Mouse (Mus musculus): ENCODE data around the gene Dmrt2. TPM values are rescaled to one million over a fixed set of nuclear protein-coding genes. Genes with fewer than 3 reads are reported as not detected.

The Dmrt2 gene
- polyA plus RNA-seq (2012; ENCODE audit: insufficient read depth, insufficient read length, low replicate concordance, missing spikeins) = not detected in 2 replicates

DNA sequence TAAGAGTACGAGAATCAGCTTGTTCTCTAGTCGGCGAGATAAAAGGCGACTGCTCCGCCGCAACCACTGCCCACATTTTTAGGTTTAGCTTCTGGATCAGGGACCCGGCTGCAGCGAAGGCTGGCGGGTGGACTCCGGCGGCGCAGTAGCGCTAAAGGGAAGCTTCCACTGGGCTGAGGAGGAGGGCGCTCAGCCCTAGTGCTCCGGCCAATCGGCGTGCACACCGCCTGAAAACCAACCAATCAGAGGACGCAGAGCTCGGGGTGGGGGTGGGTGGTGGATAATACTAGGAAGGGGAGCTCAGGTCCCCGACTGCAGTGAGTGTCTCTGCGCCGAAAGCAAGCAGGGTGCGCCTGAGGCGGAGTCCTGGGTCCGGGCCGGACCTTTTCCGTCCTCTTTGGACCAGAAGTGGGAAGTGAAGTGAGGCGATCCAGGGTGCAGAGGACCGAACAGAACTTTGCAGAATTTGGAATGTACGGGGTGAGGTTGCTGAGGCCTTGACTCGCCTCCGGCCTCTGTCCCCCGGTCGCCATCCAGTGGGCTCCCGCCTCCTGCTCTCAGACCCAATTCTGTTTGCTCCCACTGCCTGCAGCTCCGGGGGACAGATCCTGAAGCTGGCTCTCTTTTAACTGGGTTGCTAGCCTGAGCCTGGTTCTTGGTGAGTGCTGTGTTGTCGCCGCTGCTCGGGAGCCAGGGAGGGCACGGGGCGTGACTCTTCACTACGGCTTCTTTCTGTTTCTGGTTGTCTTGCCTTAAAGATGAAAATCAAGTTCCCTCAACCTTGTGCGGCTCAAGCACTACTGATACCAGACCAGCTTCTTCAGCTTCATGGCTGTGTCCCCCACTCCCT is at the start of gene Dmrt2:
Gene Dmrt2, plus strand, starts transcription at position 311 of the 850 bp plus-strand sequence.
- no peak for TF ChIP-seq CTCF (IDR thresholded peaks at IDR 0.05; ENCODE audit: insufficient read depth, low read depth, low read length)
- no peak for TF ChIP-seq POLR2A (IDR thresholded peaks at IDR 0.05; ENCODE audit: insufficient read depth, low read depth, low read length)
- WGBS = 2% methylated on average over 44 of the region's 44 CpGs

DNA sequence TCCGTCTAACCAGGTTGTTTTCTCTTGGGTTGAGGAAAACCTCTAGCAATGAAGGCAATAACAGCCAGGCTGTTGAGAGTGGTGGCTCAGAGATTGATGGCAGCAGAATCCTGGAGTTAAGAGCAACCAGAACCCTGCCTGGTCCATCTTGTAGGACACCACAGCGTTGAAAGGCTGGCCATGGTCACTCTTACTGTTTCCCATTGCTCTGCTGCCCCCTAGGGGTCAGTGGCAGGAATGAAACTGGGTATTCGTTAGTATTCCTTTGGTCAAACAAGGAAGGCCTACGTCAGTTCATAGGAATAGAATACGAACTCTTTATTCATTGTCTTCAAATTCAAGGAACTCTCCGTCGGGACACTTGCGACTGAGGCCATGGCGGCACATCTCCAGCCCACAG is 43.7 kb upstream of the Dmrt2 start:
- H3K4me3 ChIP-seq (ENCODE audit: insufficient read depth, low read depth, low read length) = no peak overlapping the region
- 17% methylated on average over 9 of the region's 9 CpGs for WGBS
- H3K4me1 ChIP-seq (ENCODE audit: control insufficient read depth, insufficient read depth, low read length) = no peaks in the 10 kb centered on the region
- TF ChIP-seq POLR2A (IDR thresholded peaks at IDR 0.05; ENCODE audit: insufficient read depth, low read depth, low read length) (no peak), CTCF (IDR thresholded peaks at IDR 0.05; ENCODE audit: insufficient read depth, low read depth, low read length) (peak; percentile 43)
- H3K27ac ChIP-seq (ENCODE audit: insufficient read depth, low read depth, low read length) = no peak overlapping the region

More for the DNA sequence above, at the start of gene Dmrt2:
- Histone ChIP-seq H3K4me1 (ENCODE audit: control insufficient read depth, insufficient read depth, low read length) (peaks cover 14% of the 10 kb centered on the region), H3K27ac (ENCODE audit: insufficient read depth, low read depth, low read length) (no peak within 1 kb of the TSS), H3K4me3 (ENCODE audit: insufficient read depth, low read depth, low read length) (no peak within 1 kb of the TSS)

DNA sequence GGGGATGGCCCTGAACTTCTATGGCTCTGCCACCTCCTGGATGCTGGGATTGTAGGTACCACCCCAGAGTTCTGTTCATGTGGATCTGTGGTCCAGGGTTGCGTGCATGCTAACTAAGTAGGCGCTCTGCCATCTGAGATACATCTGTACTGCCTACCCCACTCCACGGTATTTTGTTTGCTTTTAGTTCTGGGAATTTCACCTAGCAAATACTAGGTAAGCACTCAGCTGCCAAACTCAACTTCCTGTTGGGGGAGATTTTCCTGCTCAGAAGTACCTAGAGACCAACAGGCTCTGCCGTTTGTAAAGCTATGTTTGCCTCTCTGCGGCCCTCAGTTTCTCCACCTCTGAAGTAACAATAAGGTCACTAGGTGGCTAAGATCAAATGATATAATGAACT is 37.1 kb upstream of the Dmrt2 start:
- H3K27ac ChIP-seq (ENCODE audit: insufficient read depth, low read depth, low read length) = no peak overlapping the region
- no peaks in the 10 kb centered on the region for H3K4me1 ChIP-seq (ENCODE audit: control insufficient read depth, insufficient read depth, low read length)
- H3K4me3 ChIP-seq (ENCODE audit: insufficient read depth, low read depth, low read length) = no peak overlapping the region
- 91% methylated on average over 5 of the region's 5 CpGs for WGBS
- TF ChIP-seq POLR2A (IDR thresholded peaks at IDR 0.05; ENCODE audit: insufficient read depth, low read depth, low read length) = no peak
- no peak for TF ChIP-seq CTCF (IDR thresholded peaks at IDR 0.05; ENCODE audit: insufficient read depth, low read depth, low read length)

DNA sequence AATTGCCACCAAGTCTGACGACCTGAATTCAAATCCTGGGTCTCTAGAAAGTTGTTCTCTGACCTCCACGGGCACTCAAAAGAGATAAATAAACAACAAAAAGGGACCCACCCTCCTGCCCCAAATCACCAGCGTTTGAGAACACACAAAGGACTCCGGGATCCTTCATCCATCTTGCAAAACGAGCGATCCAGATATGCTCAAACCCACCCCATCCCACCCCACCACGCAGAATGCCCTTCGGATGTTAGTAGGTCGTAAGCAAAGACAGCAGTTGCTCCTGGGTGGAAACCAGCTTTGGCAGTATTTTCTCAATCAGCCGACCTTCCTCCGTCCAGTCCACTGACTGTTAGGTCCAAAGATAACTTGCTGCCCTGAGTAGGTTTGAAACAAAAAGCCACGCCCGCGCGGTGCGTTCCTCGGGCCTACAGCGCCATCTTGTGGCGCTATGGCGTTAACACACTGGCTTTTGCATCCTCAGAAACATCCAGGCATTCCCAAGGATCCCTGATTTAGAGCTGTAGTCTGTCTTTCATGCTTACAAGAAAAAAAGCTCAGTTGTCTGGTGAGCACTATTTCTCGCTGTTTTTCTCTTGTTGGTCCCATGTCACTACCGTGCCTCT is 36.5 kb upstream of the Dmrt2 start:
- 9% methylated on average over 22 of the region's 22 CpGs for WGBS
- Histone ChIP-seq H3K4me1 (ENCODE audit: control insufficient read depth, insufficient read depth, low read length) (no peaks in the 10 kb centered on the region), H3K4me3 (ENCODE audit: insufficient read depth, low read depth, low read length) (0 out of 2 replicates have a peak overlapping the region, but pooled peaks have one; percentile 5), H3K27ac (ENCODE audit: insufficient read depth, low read depth, low read length) (no peak overlapping the region)
- no peak for TF ChIP-seq POLR2A (IDR thresholded peaks at IDR 0.05; ENCODE audit: insufficient read depth, low read depth, low read length)
- TF ChIP-seq CTCF (IDR thresholded peaks at IDR 0.05; ENCODE audit: insufficient read depth, low read depth, low read length) = peak; percentile 93

DNA sequence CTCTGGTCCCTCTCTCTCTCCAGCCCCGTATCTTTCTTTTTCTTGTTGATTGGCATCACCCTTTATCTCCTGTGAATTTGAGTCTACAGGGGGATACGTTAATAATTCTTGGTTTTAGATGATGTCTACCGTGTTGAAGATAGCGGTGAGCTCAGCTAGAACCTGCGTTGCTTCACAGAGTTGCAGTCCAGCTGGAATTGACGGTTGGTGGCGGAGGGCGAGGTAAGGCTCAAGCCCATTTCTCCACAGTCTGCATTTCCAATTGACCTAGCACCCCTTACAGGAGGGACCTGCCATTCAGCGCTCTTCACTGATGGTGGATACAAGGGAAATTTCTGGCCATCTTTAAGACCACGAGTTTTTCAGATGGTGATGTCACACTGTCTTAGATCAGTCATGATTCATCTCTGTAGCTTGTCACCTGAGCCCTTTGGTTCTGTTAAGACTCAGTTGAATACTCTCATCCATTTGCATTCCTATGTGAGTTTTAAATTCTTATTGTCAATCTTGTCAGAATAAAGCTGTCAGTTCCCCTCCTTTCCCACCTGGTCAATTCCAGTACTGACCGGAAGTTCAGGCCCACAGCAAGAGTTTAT is 33.3 kb upstream of the Dmrt2 start:
- Histone ChIP-seq H3K4me1 (ENCODE audit: control insufficient read depth, insufficient read depth, low read length) (no peaks in the 10 kb centered on the region), H3K4me3 (ENCODE audit: insufficient read depth, low read depth, low read length) (no peak overlapping the region), H3K27ac (ENCODE audit: insufficient read depth, low read depth, low read length) (no peak overlapping the region)
- WGBS = 87% methylated on average over 11 of the region's 11 CpGs
- TF ChIP-seq POLR2A (IDR thresholded peaks at IDR 0.05; ENCODE audit: insufficient read depth, low read depth, low read length) = no peak
- TF ChIP-seq CTCF (IDR thresholded peaks at IDR 0.05; ENCODE audit: insufficient read depth, low read depth, low read length) = no peak

DNA sequence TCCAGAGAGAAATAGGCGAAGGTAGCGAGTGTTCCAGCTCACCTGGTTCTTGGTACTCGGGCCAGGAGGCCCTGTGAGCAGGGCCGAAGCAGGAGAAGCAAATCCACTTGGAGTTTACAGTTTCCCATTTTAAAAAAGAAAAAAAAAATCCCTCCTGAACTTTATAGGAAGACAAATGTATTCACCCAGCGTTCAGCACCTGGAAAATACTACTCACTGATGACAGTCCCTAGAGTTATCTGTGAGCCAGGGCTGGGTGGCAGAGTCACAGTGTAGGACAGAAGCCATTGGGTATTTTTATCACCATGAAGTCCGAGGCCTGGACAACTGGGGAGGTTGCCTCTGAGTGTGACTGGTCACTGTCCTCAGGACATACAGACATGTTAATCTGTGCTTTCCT is 30.4 kb upstream of the Dmrt2 start:
- no peaks in the 10 kb centered on the region for H3K4me1 ChIP-seq (ENCODE audit: control insufficient read depth, insufficient read depth, low read length)
- H3K27ac ChIP-seq (ENCODE audit: insufficient read depth, low read depth, low read length) = no peak overlapping the region
- no peak for TF ChIP-seq CTCF (IDR thresholded peaks at IDR 0.05; ENCODE audit: insufficient read depth, low read depth, low read length)
- TF ChIP-seq POLR2A (IDR thresholded peaks at IDR 0.05; ENCODE audit: insufficient read depth, low read depth, low read length) = no peak
- H3K4me3 ChIP-seq (ENCODE audit: insufficient read depth, low read depth, low read length) = no peak overlapping the region
- 94% methylated on average over 6 of the region's 6 CpGs for WGBS

DNA sequence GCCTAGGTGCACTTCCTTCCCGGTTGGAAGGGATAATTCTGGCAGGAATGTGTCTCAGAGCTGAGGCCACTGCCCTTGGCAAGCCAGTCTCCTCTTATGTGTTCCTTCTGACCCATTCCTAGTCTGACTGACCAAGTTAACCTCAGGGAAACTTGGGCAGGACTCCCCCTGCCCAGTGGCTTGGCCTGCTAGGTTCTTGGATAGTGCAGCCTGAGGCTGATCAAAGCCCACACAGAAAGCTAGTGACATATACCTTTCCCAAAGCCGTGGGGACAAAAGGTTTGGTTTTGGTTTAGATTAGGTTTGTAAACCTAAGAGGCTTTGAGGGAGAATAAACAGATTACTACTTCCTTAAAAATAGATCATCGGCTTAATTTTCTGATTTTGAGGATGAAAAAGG is 25.1 kb upstream of the Dmrt2 start:
- H3K4me3 ChIP-seq (ENCODE audit: insufficient read depth, low read depth, low read length) = no peak overlapping the region
- H3K27ac ChIP-seq (ENCODE audit: insufficient read depth, low read depth, low read length) = no peak overlapping the region
- H3K4me1 ChIP-seq (ENCODE audit: control insufficient read depth, insufficient read depth, low read length) = no peaks in the 10 kb centered on the region
- WGBS = 83% methylated on average over 3 of the region's 3 CpGs
- TF ChIP-seq CTCF (IDR thresholded peaks at IDR 0.05; ENCODE audit: insufficient read depth, low read depth, low read length) (no peak), POLR2A (IDR thresholded peaks at IDR 0.05; ENCODE audit: insufficient read depth, low read depth, low read length) (no peak)

DNA sequence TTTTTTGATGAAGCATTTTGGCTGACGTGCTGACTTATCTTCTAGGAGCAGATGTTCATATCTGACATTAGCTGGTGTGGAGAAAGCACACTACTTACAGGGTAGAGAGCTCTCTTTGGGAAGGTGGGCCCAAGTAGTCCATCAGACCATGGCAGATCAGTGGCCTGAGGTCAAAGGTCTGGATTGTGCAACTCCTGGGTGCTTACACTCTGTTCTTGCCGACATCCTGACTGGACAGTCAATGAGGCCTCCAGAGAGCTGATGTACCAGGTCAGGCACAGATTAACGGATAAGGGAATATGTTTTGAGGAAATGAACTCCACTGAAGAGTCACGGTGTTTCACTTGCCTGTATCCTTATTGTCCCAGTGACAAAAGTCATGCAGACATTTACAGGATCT is 23.5 kb upstream of the Dmrt2 start:
- no peak overlapping the region for H3K27ac ChIP-seq (ENCODE audit: insufficient read depth, low read depth, low read length)
- no peak for TF ChIP-seq POLR2A (IDR thresholded peaks at IDR 0.05; ENCODE audit: insufficient read depth, low read depth, low read length)
- TF ChIP-seq CTCF (IDR thresholded peaks at IDR 0.05; ENCODE audit: insufficient read depth, low read depth, low read length) = no peak
- H3K4me1 ChIP-seq (ENCODE audit: control insufficient read depth, insufficient read depth, low read length) = no peaks in the 10 kb centered on the region
- no peak overlapping the region for H3K4me3 ChIP-seq (ENCODE audit: insufficient read depth, low read depth, low read length)
- 85% methylated on average over 4 of the region's 4 CpGs for WGBS

DNA sequence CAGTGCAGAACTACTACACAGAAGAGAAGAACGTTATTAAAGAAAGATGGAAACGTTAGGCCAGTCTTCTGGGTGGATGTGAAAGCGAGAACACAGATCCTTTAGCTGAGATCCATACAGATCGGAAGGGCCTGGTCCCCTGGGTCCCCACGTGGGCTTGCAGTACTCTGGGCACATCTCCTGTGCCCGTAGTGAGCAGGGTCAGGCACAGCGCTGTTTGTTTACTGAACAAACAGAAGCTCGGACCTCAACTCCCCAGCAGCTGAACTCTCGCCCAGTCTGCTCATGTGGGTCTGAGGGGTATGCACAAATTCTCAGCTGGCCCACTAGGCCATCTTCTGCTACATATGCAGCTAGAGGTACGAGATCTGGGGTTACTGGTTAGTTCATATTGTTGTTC is 21.7 kb upstream of the Dmrt2 start:
- Histone ChIP-seq H3K27ac (ENCODE audit: insufficient read depth, low read depth, low read length) (no peak overlapping the region), H3K4me3 (ENCODE audit: insufficient read depth, low read depth, low read length) (no peak overlapping the region), H3K4me1 (ENCODE audit: control insufficient read depth, insufficient read depth, low read length) (no peaks in the 10 kb centered on the region)
- 87% methylated on average over 10 of the region's 10 CpGs for WGBS
- no peak for TF ChIP-seq POLR2A (IDR thresholded peaks at IDR 0.05; ENCODE audit: insufficient read depth, low read depth, low read length)
